Mouse (Mus musculus) heart, postnatal 0 days (tissue): Measurements from ENCODE around the gene Setmar. TPM values are rescaled to one million over a fixed set of nuclear protein-coding genes. Genes with fewer than 3 reads are reported as not detected.
A peak's percentile ranks its signal among the peaks of the same experiment; 100 is the strongest.

ENCODE experiments used
- ATAC-seq: fragments of 200-750 bp; cut with Nextera tagmentation; 2 replicates; pipeline ENCODE4 v1.8.0; 2017; ENCODE audit warnings: low read depth, moderate number of reproducible peaks, moderate library complexity; ENCODE audit not compliant: insufficient read depth
- DNase-seq: peaks from one replicate; pipeline ENCODE4 v3.0.0-alpha.2; 2016; ENCODE audit warnings: low spot score
- H3K27ac ChIP-seq: fragments of 300-500 bp; sonication (generic); 2 replicates; pipeline ENCODE4 v1.5.1; 2014; ENCODE audit warnings: low read depth, mild to moderate bottlenecking
- H3K27me3 ChIP-seq: fragments of 300-500 bp; sonication (generic); 2 replicates; pipeline ENCODE4 v1.6.1; 2014; ENCODE audit warnings: low read length, mixed read lengths; ENCODE audit not compliant: control insufficient read depth, insufficient read depth
- H3K36me3 ChIP-seq: fragments of 300-500 bp; sonication (generic); replicated peaks from 2 replicates; pipeline ENCODE4 v1.6.1; 2014; ENCODE audit warnings: low read length, mixed read lengths; ENCODE audit not compliant: control insufficient read depth, insufficient read depth
- H3K4me1 ChIP-seq: fragments of 300-500 bp; sonication (generic); 2 replicates; pipeline ENCODE4 v1.6.1; 2014; ENCODE audit warnings: antibody characterized with exemption; ENCODE audit not compliant: control insufficient read depth, insufficient read depth
- H3K4me2 ChIP-seq: fragments of 300-500 bp; sonication (generic); 2 replicates; pipeline ENCODE4 v1.6.1; 2014; ENCODE audit warnings: low read depth, mild to moderate bottlenecking, low read length, moderate library complexity
- H3K4me3 ChIP-seq: fragments of 300-500 bp; sonication (generic); 2 replicates; pipeline ENCODE4 v1.5.1; 2014; ENCODE audit warnings: low read depth, low read length
- H3K9ac ChIP-seq: fragments of 300-500 bp; sonication (generic); replicated peaks from 2 replicates; pipeline ENCODE4 v1.6.1; 2014; ENCODE audit warnings: low read depth, low read length, mixed read lengths
- H3K9me3 ChIP-seq: fragments of 300-500 bp; sonication (generic); replicated peaks from 2 replicates; pipeline ENCODE4 v1.6.1; 2016; ENCODE audit warnings: low read length; ENCODE audit not compliant: control insufficient read depth
- CTCF ChIP-seq: IDR thresholded peaks from 2 replicates; pipeline ENCODE4 v1.5.1; 2016; ENCODE audit warnings: antibody characterized with exemption, control low read depth, low read depth
- EP300 ChIP-seq: IDR thresholded peaks from 2 replicates; pipeline ENCODE4 v1.6.1; 2016; ENCODE audit warnings: antibody characterized with exemption, low read depth
- WGBS: fragments of 180-500 bp; shearing (Covaris S2); extraction: QIAGEN DNeasy Blood & Tissue Kit; methylation state at CpG from one replicate; pipeline ENCODE4 v1.1.7; 2014; 5-methylcytosine and 5-hydroxymethylcytosine counted together
- polyA plus RNA-seq: library from polyadenylated mRNA; unstranded; fragments of >200 nt; fragmentation: Nextera tagmentation; extraction: Ambion mirVana; gene quantifications from 2 replicates; pipeline ENCODE4 v1.2.1, GENCODE M21; 2015
- total RNA-seq: library from RNA; depleted of rRNA; stranded (reverse); fragments of >200 nt; gene quantifications from 2 replicates; pipeline ENCODE4 v1.2.3, GENCODE M21; 2014; ENCODE audit warnings: low replicate concordance

The Setmar gene
- total and polyA plus RNA-seq, 2 experiments from 2014 or later = 3.1 to 3.8 TPM

GRCm38 (mm10) chr6:108098846-108099217 is 34.0 kb downstream of the Setmar start:
- H3K4me3 ChIP-seq = no peak overlapping the region
- H3K27ac ChIP-seq = no peak overlapping the region
- ATAC-seq (no peak), DNase-seq (no peak)
- no peak for TF ChIP-seq EP300
- no peak for TF ChIP-seq CTCF
- H3K4me2 ChIP-seq = peak overlapping the region; percentile 29; the same call in 1 of the 2 replicates
- no peaks in the 10 kb centered on the region for H3K9me3 ChIP-seq
- H3K27me3 ChIP-seq = no peaks in the 10 kb centered on the region
- peaks cover 10% of the 10 kb centered on the region for H3K4me1 ChIP-seq
- no peak overlapping the region for H3K9ac ChIP-seq
- 70% methylated on average over 3 of the region's 3 CpGs for WGBS
- no peaks in the 10 kb centered on the region for H3K36me3 ChIP-seq

DNA sequence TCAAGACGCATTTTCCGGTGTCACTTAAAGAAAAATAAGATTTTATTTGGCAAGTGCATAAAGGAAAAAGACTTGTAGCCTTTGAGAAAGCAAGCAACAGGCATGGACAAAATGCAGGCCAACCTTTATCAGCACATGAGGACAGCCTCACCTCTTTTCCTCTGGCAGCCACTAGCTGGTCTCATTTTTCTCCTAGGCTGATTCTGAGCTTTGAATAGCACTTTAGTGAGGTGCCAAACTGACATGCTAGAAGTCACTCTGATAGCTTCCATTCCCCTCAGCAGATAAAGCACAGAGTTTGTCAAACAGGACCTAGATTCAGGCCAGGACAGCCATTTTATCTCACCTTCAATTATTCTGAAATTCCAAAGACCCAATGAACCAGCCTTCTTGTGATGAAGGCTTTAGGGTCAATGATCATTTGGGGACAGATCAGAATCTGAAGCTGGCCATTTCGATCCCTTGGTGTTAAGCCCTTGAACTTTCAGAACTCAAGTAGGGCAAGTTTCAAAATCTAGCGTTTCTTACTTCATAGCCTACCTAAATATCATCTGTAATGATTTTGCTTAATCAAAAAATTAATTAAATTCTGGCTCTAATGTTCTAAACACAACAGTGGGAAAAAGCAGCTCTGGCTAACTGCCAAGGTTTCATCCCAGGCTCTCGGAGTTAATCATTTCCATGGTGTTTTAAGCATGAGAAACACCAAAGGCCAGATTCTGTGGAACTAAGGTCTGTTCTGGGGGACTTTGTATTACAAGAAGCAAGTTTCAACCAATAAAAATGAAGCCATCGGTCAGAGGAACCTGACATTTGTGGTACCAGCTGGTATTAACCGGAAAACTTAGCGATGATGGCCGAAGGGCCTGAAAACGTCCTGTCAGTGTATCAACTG is 37.3 kb downstream of the Setmar start:
- H3K27me3 ChIP-seq = no peaks in the 10 kb centered on the region
- peaks cover 20% of the 10 kb centered on the region for H3K4me1 ChIP-seq
- ATAC-seq = peak; percentile 73
- TF ChIP-seq CTCF (no peak), EP300 (no peak)
- no peak overlapping the region for H3K4me3 ChIP-seq
- no peaks in the 10 kb centered on the region for H3K9me3 ChIP-seq
- H3K27ac ChIP-seq = peak overlapping the region; percentile 52
- H3K9ac ChIP-seq = no peak overlapping the region
- H3K4me2 ChIP-seq = no peak overlapping the region
- 65% methylated on average over 10 of the region's 10 CpGs for WGBS
- peak; percentile 50 for DNase-seq
- H3K36me3 ChIP-seq = no peaks in the 10 kb centered on the region

GRCm38 (mm10) chr6:108107376-108107775 is 42.5 kb downstream of the Setmar start:
- TF ChIP-seq CTCF (no peak), EP300 (no peak)
- no peak overlapping the region for H3K9ac ChIP-seq
- H3K27me3 ChIP-seq = no peaks in the 10 kb centered on the region
- H3K4me1 ChIP-seq = peaks cover 43% of the 10 kb centered on the region
- no peak for DNase-seq
- no peak overlapping the region for H3K4me2 ChIP-seq
- ATAC-seq = no peak
- H3K9me3 ChIP-seq = no peaks in the 10 kb centered on the region
- H3K36me3 ChIP-seq = 0 out of 2 replicates have a peak, but pooled peaks cover 6% of the 10 kb centered on the region
- H3K4me3 ChIP-seq = no peak overlapping the region
- no peak overlapping the region for H3K27ac ChIP-seq

GRCm38 (mm10) chr6:108110336-108110735 is 45.5 kb downstream of the Setmar start:
- H3K27ac ChIP-seq = peak overlapping the region; percentile 4; the same call in 1 of the 2 replicates
- no peaks in the 10 kb centered on the region for H3K9me3 ChIP-seq
- TF ChIP-seq EP300 (no peak), CTCF (no peak; the same call in 1 of the 2 replicates)
- H3K4me2 ChIP-seq = no peak overlapping the region
- no peak overlapping the region for H3K9ac ChIP-seq
- no peaks in the 10 kb centered on the region for H3K27me3 ChIP-seq
- WGBS = 29% methylated on average over 4 of the region's 4 CpGs
- ATAC-seq = peak; percentile 49; the same call in 1 of the 2 replicates
- H3K36me3 ChIP-seq = 0 out of 2 replicates have a peak, but pooled peaks cover 6% of the 10 kb centered on the region
- peak; percentile 15 for DNase-seq
- no peak overlapping the region for H3K4me3 ChIP-seq
- peaks cover 29% of the 10 kb centered on the region for H3K4me1 ChIP-seq

- Histone ChIP-seq H3K9me3 (no peaks in the 10 kb centered on the region), H3K4me1 (peaks cover 29% of the 10 kb centered on the region), H3K4me3 (no peak overlapping the region), H3K36me3 (0 out of 2 replicates have a peak, but pooled peaks cover 6% of the 10 kb centered on the region), H3K27ac (peak overlapping the region; percentile 48), H3K9ac (no peak overlapping the region), H3K4me2 (no peak overlapping the region), H3K27me3 (no peaks in the 10 kb centered on the region)
- DNase-seq = peak; percentile 31
- no peak for TF ChIP-seq CTCF
- TF ChIP-seq EP300 = no peak
- ATAC-seq = no peak
These were observed 46.8 kb downstream of the Setmar start for GRCm38 (mm10) chr6:108111693-108112092.
